Mouse (Mus musculus) kidney, embryonic 14.5 days (tissue): ENCODE measurements around the gene Prkcq. TPM values are rescaled to one million over a fixed set of nuclear protein-coding genes. Genes with fewer than 3 reads are reported as not detected.

ENCODE experiments used
- ATAC-seq: fragments of 200-750 bp; cut with Nextera tagmentation; 2 replicates; pipeline ENCODE4 v1.8.0; 2017; ENCODE audit warnings: moderate number of reproducible peaks, mild to moderate bottlenecking, moderate TSS enrichment, moderate library complexity; ENCODE audit not compliant: low FRiP score, low TSS enrichment
- H3K27ac ChIP-seq: fragments of 300-500 bp; sonication (generic); 2 replicates; pipeline ENCODE4 v1.5.1; 2014; ENCODE audit warnings: low read depth, mild to moderate bottlenecking, low read length, moderate library complexity, mixed read lengths
- H3K27me3 ChIP-seq: fragments of 300-500 bp; sonication (generic); 2 replicates; pipeline ENCODE4 v1.6.1; 2014; ENCODE audit warnings: mild to moderate bottlenecking, low read length; ENCODE audit not compliant: control insufficient read depth, insufficient read depth
- H3K36me3 ChIP-seq: fragments of 300-500 bp; sonication (generic); 2 replicates; pipeline ENCODE4 v1.6.1; 2014; ENCODE audit warnings: low read length, mixed read lengths; ENCODE audit not compliant: control insufficient read depth, insufficient read depth
- H3K4me1 ChIP-seq: fragments of 300-500 bp; sonication (generic); 2 replicates; pipeline ENCODE4 v1.6.1; 2014; ENCODE audit warnings: low read length, mixed read lengths; ENCODE audit not compliant: control insufficient read depth, insufficient read depth
- H3K4me2 ChIP-seq: fragments of 300-500 bp; sonication (generic); replicated peaks from 2 replicates; pipeline ENCODE4 v1.6.1; 2014; ENCODE audit warnings: low read depth, mild to moderate bottlenecking, low read length
- H3K4me3 ChIP-seq: fragments of 300-500 bp; sonication (generic); 2 replicates; pipeline ENCODE4 v1.5.1; 2014; ENCODE audit warnings: mild to moderate bottlenecking, low read length
- H3K9ac ChIP-seq: fragments of 300-500 bp; sonication (generic); 2 replicates; pipeline ENCODE4 v1.6.1; 2014; ENCODE audit warnings: low read depth, mild to moderate bottlenecking, low read length, moderate library complexity
- H3K9me3 ChIP-seq: fragments of 300-500 bp; sonication (generic); 2 replicates; pipeline ENCODE4 v1.6.1; 2016; ENCODE audit warnings: low read length; ENCODE audit not compliant: control insufficient read depth
- WGBS: fragments of 180-500 bp; shearing (Covaris S2); extraction: QIAGEN DNeasy Blood & Tissue Kit; methylation state at CpG from one replicate; pipeline ENCODE4 v1.1.7; 2014; 5-methylcytosine and 5-hydroxymethylcytosine counted together
- polyA plus RNA-seq: library from polyadenylated mRNA; unstranded; fragments of >200 nt; fragmentation: Nextera tagmentation; extraction: Ambion mirVana; gene quantifications from 2 replicates; pipeline ENCODE4 v1.2.1, GENCODE M21; 2014

The Prkcq gene
- polyA plus RNA-seq, 1 experiment from 2014 or later = 3.3 TPM

DNA sequence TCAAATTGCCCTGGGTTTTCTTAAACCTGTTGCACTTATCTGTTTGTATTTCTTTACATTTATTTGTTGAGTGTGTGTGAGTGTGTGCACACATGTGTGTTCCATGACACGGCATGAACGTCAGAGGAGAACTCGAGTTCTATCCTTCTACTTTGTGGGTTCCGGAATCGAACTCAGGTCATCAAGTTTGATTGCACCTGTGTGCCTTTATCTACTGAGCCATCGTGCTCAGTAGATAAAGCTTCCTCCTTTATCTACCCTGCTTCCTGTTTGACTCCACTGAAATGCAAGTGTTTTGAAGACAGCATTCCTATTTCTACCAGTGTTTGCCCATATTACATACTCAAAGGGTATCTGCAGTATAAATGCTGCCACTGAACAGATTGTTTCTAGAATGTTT is 33.8 kb downstream of the Prkcq start:
- H3K27me3 ChIP-seq = no peaks in the 10 kb centered on the region
- no peaks in the 10 kb centered on the region for H3K36me3 ChIP-seq
- no peak overlapping the region for H3K27ac ChIP-seq
- H3K4me1 ChIP-seq = no peaks in the 10 kb centered on the region
- H3K9ac ChIP-seq = no peak overlapping the region
- no peak overlapping the region for H3K4me3 ChIP-seq
- H3K4me2 ChIP-seq = no peak overlapping the region
- WGBS = 90% methylated on average over 6 of the region's 6 CpGs
- ATAC-seq = no peak
- H3K9me3 ChIP-seq = no peaks in the 10 kb centered on the region

DNA sequence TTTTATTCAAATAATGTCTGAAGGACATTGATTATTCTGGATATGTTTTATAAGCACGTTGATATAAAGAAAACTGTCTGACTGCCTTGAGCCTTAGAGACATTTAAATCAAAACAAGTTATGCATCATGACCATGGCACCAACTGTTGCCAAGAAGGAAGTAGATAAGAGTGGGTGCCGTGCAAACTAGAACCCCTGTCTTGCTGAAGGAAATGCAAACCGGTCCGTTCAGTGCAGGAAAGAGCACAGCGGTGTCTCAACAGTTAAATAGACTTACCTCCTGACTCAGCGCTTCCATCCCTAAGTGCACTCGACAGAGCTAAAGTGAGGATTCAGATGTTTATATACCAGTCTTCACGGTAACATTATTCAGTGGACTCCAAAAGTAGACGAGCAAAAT is 36.4 kb downstream of the Prkcq start:
- no peak overlapping the region for H3K4me3 ChIP-seq
- no peaks in the 10 kb centered on the region for H3K4me1 ChIP-seq
- no peaks in the 10 kb centered on the region for H3K36me3 ChIP-seq
- H3K27ac ChIP-seq = no peak overlapping the region
- ATAC-seq = no peak
- H3K4me2 ChIP-seq = no peak overlapping the region
- WGBS = 83% methylated on average over 9 of the region's 9 CpGs
- no peak overlapping the region for H3K9ac ChIP-seq
- H3K27me3 ChIP-seq = no peaks in the 10 kb centered on the region
- no peaks in the 10 kb centered on the region for H3K9me3 ChIP-seq

DNA sequence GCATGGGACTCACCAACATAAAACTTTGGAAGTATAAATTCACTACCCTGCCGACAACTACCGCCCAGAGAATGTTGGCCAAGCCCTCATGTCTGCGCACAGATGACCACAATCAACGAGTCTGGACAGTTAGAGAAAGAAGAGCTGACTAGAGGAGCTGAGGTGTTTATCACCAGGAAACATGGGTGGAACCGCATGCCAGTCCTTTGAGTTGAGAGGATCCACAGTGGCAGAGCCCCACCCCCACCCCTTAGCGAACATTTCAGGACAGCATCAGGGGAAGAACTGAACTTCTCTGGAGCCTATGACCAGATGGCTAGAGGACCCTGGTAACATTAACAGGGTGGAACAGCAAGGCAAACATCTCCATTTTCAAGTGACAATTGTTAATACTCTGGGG is 37.4 kb downstream of the Prkcq start:
- Histone ChIP-seq H3K4me2 (no peak overlapping the region), H3K36me3 (no peaks in the 10 kb centered on the region), H3K27ac (no peak overlapping the region), H3K4me3 (no peak overlapping the region), H3K27me3 (no peaks in the 10 kb centered on the region), H3K4me1 (no peaks in the 10 kb centered on the region), H3K9me3 (no peaks in the 10 kb centered on the region), H3K9ac (no peak overlapping the region)
- ATAC-seq = no peak
- 68% methylated on average over 6 of the region's 6 CpGs for WGBS

DNA sequence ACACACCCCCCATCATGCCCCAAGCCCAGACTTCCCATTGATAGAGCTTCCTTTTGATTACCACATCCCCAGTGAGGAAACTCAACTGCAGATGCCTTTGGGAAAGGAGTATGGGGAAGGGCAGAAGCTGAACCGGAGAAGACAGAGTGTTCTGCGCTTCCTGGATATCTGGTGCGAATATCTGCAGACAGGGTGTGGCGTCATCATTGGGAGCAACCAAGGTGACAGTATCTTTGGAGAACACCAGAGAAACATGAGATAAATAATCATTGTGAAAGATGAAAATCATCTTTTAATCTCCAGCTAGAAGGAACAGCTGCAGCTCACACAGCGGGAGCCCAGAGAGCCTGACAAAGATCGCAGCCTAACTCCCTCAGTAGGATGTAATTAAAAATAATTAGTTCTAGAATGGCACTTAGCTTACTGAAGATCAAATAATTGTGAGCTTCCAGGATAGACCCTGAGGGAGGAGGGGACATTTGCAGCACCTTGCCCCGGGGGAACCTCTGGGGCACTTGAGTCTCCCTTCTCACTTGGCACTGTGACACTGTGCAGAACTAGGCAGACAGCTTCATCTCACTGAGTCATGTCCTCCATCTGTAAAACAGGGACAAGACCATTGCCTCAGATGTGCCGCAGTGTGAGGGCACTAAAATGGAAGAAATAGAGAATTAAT is 38.5 kb downstream of the Prkcq start:
- H3K4me2 ChIP-seq = no peak overlapping the region
- H3K4me1 ChIP-seq = no peaks in the 10 kb centered on the region
- H3K9ac ChIP-seq = no peak overlapping the region
- 83% methylated on average over 8 of the region's 8 CpGs for WGBS
- H3K27me3 ChIP-seq = no peaks in the 10 kb centered on the region
- H3K27ac ChIP-seq = no peak overlapping the region
- no peak overlapping the region for H3K4me3 ChIP-seq
- H3K36me3 ChIP-seq = no peaks in the 10 kb centered on the region
- ATAC-seq = no peak
- H3K9me3 ChIP-seq = no peaks in the 10 kb centered on the region

DNA sequence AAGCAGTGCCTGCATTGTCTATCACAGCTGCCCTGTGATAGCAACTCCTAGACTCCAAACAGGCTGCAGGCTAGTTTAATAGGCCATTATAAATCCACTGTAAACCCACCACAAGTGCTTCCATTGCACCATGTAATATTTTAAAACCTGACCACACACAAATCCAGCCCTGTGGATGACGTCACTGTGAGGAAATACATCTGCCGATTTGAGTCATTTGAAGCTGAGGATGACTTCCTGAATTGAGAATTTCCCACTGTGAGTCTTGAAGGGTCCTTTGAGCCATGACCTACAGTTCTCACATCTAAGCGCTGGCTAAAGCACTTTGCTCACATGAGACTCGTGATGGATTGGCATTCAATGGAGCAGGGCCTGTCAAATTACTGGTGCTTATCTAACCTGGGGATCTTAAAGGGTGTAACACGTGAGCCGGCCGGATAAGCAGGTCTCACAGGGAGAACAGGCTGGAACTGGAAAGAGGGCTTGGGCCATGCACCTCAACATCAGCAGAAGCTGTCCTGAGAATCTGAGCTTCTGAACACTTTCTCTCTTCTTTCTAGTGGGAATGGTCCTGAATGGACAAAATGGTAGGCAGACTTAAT is 40.2 kb downstream of the Prkcq start:
- peak; percentile 66 for ATAC-seq

DNA sequence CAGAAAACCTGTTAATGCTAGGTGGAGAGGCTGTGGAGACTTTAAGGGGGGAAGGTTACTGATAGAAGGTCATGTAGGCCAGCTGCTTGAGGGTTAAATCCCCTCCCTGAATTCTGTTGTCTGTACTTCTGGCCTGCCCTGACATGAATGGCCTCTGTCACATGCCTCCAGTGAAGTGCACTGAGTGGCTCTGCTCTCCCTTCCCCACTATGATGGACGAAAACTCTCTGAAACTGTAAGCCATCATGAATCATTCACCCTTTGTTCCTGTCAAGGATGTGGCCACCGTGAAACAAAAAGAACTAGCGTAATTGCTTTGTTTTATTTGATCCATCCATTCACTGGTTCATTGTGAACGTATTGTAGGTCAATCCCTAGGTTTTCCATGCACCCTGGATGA is 44.5 kb downstream of the Prkcq start:
- Histone ChIP-seq H3K4me2 (no peak overlapping the region), H3K9ac (no peak overlapping the region), H3K27me3 (no peaks in the 10 kb centered on the region), H3K9me3 (no peaks in the 10 kb centered on the region), H3K27ac (no peak overlapping the region), H3K4me1 (no peaks in the 10 kb centered on the region), H3K36me3 (no peaks in the 10 kb centered on the region), H3K4me3 (no peak overlapping the region)
- no peak for ATAC-seq
- 66% methylated on average over 4 of the region's 4 CpGs for WGBS

More for the DNA sequence above, 40.2 kb downstream of the Prkcq start:
- 35% methylated on average over 7 of the region's 7 CpGs for WGBS
- H3K27ac ChIP-seq = no peak overlapping the region
- no peaks in the 10 kb centered on the region for H3K4me1 ChIP-seq
- H3K4me2 ChIP-seq = no peak overlapping the region
- no peaks in the 10 kb centered on the region for H3K36me3 ChIP-seq
- no peaks in the 10 kb centered on the region for H3K9me3 ChIP-seq
- H3K9ac ChIP-seq = no peak overlapping the region
- no peaks in the 10 kb centered on the region for H3K27me3 ChIP-seq
- H3K4me3 ChIP-seq = no peak overlapping the region

DNA sequence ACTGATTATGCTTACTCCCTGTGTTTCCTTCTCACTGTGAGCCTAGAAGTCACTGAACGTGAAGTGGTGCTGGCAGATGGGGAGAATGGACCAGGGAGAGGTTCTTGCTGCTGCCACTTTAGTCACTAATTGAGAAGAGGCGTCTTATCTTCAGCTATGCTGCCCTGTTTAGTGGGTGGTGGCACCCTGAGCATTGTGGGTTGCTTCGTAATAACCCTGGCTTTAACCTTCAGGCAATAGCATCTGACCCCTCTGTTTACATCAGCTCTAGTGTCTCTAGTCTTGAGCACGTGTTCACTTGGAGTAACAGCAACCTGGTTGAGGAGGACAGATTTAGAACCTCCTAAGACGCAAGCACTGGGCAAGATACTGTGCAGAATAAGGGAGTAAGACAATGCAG is 44.9 kb downstream of the Prkcq start:
- Histone ChIP-seq H3K4me2 (no peak overlapping the region), H3K27ac (no peak overlapping the region), H3K9me3 (no peaks in the 10 kb centered on the region), H3K27me3 (no peaks in the 10 kb centered on the region), H3K9ac (no peak overlapping the region), H3K4me3 (no peak overlapping the region), H3K36me3 (no peaks in the 10 kb centered on the region), H3K4me1 (no peaks in the 10 kb centered on the region)
- WGBS = 63% methylated on average over 5 of the region's 5 CpGs
- no peak for ATAC-seq

DNA sequence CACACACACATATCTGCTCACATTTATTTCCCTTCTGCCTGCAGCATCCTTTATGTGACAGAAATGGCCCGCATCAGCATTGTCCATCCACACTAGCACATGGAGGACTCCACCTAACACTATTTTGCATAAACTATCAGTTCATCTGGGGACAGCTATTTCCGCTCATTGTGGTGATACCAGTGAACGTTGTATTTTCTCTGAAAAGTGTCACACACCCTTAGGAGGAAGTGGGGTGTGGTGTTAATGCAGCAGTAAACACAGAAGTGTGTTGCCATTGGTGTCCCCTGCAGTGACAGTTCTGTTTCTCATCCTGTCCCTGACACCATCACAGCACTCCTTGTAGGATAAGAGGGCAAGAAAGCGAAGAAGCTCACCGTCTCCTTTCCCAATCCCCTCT is 46.2 kb downstream of the Prkcq start:
- no peak for ATAC-seq
- H3K36me3 ChIP-seq = no peaks in the 10 kb centered on the region
- no peaks in the 10 kb centered on the region for H3K9me3 ChIP-seq
- no peaks in the 10 kb centered on the region for H3K27me3 ChIP-seq
- no peak overlapping the region for H3K4me3 ChIP-seq
- no peaks in the 10 kb centered on the region for H3K4me1 ChIP-seq
- no peak overlapping the region for H3K4me2 ChIP-seq
- no peak overlapping the region for H3K9ac ChIP-seq
- 84% methylated on average over 5 of the region's 5 CpGs for WGBS
- H3K27ac ChIP-seq = no peak overlapping the region

DNA sequence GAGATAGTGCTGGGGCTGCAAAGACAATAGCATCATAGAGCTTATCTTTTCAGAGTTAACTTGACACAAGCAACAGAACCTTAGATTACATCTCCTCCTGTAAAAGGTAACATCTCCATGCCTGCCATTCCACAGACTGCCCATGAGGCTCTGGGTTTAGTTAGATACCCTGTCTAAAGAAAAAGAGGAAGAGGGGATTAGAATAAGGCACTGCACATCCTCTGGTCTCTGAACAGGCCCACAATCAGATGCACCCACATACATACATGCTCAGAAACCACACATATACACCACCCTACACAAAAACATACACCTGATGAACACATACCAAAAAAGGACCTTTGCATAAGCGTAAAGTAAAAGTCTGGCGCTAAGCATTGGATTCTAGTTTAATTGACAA is 47.4 kb downstream of the Prkcq start:
- WGBS = 97% methylated on average over 2 of the region's 2 CpGs
- no peak for ATAC-seq
- H3K4me3 ChIP-seq = no peak overlapping the region
- no peaks in the 10 kb centered on the region for H3K9me3 ChIP-seq
- H3K27me3 ChIP-seq = no peaks in the 10 kb centered on the region
- no peak overlapping the region for H3K4me2 ChIP-seq
- H3K4me1 ChIP-seq = no peaks in the 10 kb centered on the region
- H3K36me3 ChIP-seq = no peaks in the 10 kb centered on the region
- H3K9ac ChIP-seq = no peak overlapping the region
- no peak overlapping the region for H3K27ac ChIP-seq
